Mouse (Mus musculus) lung, adult 2 months (tissue): ENCODE data around the gene Hist2h2ac.
"Not testable (repeated sequence)": the region's sequence is repeated elsewhere in the genome, so short reads cannot be mapped to it uniquely, and the experiment has no call there.

ENCODE experiments used
- CTCF ChIP-seq: fragments of 200-500 bp; IDR thresholded peaks from 2 replicates; pipeline ENCODE4 v1.5.1; 2011; ENCODE audit warnings: mild to moderate bottlenecking, low read length, control low read depth; ENCODE audit not compliant: insufficient read depth
- POLR2A ChIP-seq: fragments of 200-500 bp; IDR thresholded peaks from 2 replicates; pipeline ENCODE4 v1.6.1; 2011; ENCODE audit warnings: low read depth, mild to moderate bottlenecking, control low read depth, low read length, borderline replicate concordance; ENCODE audit errors: extremely low read depth

- not testable (repeated sequence) for TF ChIP-seq CTCF, POLR2A
Observed at GRCm38 (mm10) chr3:96220131-96220764, 432 bp downstream of the Hist2h2ac start.
